In the genomic region with DNA sequence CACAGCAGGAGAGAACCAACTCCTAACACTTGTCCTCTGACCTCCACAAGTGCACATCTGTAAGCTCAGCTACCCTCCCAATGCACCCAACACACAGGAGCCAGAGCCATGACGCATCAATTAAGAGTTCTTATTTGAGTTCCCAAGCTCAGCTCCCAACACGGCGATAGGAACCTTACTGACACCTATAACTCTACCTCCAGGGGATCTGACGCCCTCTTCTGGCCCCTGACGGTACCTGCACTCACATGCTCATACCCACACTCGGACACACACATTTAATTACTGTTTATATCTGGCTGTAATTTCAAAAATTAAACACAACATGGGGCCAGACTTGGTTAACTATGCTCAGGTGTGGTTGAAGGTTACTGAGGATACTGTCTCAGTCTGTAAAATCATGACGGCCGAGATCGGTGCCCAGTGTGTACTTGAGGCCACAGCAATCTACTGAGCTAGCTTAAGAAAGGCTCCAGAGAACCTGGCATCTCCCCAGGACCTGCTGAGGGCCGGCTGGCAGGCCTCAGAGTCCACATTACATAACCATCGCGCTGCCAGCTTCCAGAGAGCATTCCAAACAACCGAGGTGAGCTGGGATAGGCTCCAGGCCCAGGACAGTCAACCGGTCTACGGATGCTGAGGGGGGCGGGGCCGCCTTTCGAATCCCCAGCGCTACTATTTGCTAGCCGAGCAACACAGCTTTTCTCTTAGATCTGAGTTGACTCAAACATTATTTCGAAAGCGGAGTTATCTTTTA, we compare ENCODE assay signal across 8 mouse cellular contexts.
DNase-seq lines count a peak whose midpoint lies in the region; ATAC-seq and TF ChIP-seq lines count a peak whose summit lies in the region.

No protein-coding gene starts in this region.

- H3K36me3 ChIP-seq in kidney, adult 2 months (ENCODE audit: control insufficient read depth, insufficient read depth, low read length), result no peaks in the 10 kb centered on the region
- H3K36me3 ChIP-seq in liver, embryonic 16.5 days (ENCODE audit: control insufficient read depth, insufficient read depth), result no peaks in the 10 kb centered on the region

- peaks cover 33% of the 10 kb centered on the region for H3K4me1 ChIP-seq in kidney, adult 2 months (ENCODE audit: control insufficient read depth, insufficient read depth, low read length)
- peaks cover 3% of the 10 kb centered on the region; the same call in 1 of the 2 replicates for H3K4me1 ChIP-seq in liver, embryonic 16.5 days (ENCODE audit: control insufficient read depth, low read depth, low read length)

- peak; percentile 76 for ATAC-seq in liver, embryonic 16.5 days (ENCODE audit: low read depth)

- no peak for TF ChIP-seq POLR2A in kidney, adult 2 months (IDR thresholded peaks at IDR 0.05; ENCODE audit: low read depth, low read length)

- H3K27ac ChIP-seq in kidney, adult 2 months (ENCODE audit: insufficient read depth, low read depth, low read length), result peak overlapping the region; percentile 58
- H3K27ac ChIP-seq in liver, embryonic 16.5 days (ENCODE audit: low read length), result no peak overlapping the region

- H3K4me2 ChIP-seq in liver, embryonic 16.5 days (ENCODE audit: low read depth, low read length), result no peak overlapping the region

- 47% methylated on average over 22 of the region's 22 CpGs for WGBS in kidney, adult 2 months
- WGBS in liver, embryonic 16.5 days (ENCODE audit: insufficient replicate concordance), result 80% methylated on average over 22 of the region's 22 CpGs

- H3K9me3 ChIP-seq in liver, embryonic 16.5 days (replicated peaks; ENCODE audit: control insufficient read depth, low read length), result no peaks in the 10 kb centered on the region

- peak; percentile 20 for DNase-seq in ovary, postnatal 36 days (ENCODE audit: low spot score)
- DNase-seq in ovary, postnatal 10 days (ENCODE audit: low spot score), result no peak
- peak; percentile 99 for DNase-seq in cerebellum, postnatal 10 days
- peak; percentile 96 for DNase-seq in kidney, adult 2 months
- peak; percentile 9 for DNase-seq in urinary bladder, postnatal 25 days (ENCODE audit: low spot score)
- DNase-seq in spleen, postnatal 36 days (ENCODE audit: low spot score in 2 of 2), result no peak
- DNase-seq in MN1 (ENCODE audit: low spot score), result no peak

- peak; percentile 31 for TF ChIP-seq CTCF in kidney, adult 2 months (conservative IDR thresholded peaks at IDR 0.05; ENCODE audit: insufficient read depth, insufficient read length, low read depth, low read length)

- H3K4me3 ChIP-seq in kidney, adult 2 months (ENCODE audit: insufficient read depth, low read depth, low read length), result no peak overlapping the region
- no peak overlapping the region for H3K4me3 ChIP-seq in liver, embryonic 16.5 days (ENCODE audit: low read depth, low read length)

- no peaks in the 10 kb centered on the region for H3K27me3 ChIP-seq in kidney, adult 2 months (replicated peaks; ENCODE audit: control insufficient read depth, insufficient read depth, low read length)
- H3K27me3 ChIP-seq in liver, embryonic 16.5 days (ENCODE audit: control insufficient read depth, insufficient read depth, low read depth, low read length), result no peaks in the 10 kb centered on the region

- no peak overlapping the region for H3K9ac ChIP-seq in liver, embryonic 16.5 days (ENCODE audit: low read depth, low read length)

Comparison
In these comparisons a context has a peak if more than half of its experiments do, and no peak if none do; other contexts are left out.
1. DNase-seq: peak in ovary, postnatal 36 days (single experiment), cerebellum, postnatal 10 days (2 of 2), kidney, adult 2 months (single experiment) and urinary bladder, postnatal 25 days (single experiment); none in ovary, postnatal 10 days (single experiment), spleen, postnatal 36 days (0 of 2) and MN1 (single experiment).